Mouse (Mus musculus): ENCODE results near the gene Ilvbl. TPM values are rescaled to one million over a fixed set of nuclear protein-coding genes. Genes with fewer than 3 reads are reported as not detected.

The Ilvbl gene
- polyA plus RNA-seq, 1 experiment from 2014 or later: 52.3 TPM

Small RNAs within 50 kb of the gene (microRNA-seq; reads per million reads assigned to microRNA genes)
- not detected for gene Gm27541

Other genes with a start within 250 kb of the Ilvbl start
- 59.3 and 64.0 TPM in 2 replicates for gene Agpat3, start 221.9 kb upstream of the Ilvbl start, polyA plus RNA-seq (2015; fragmentation: Nextera tagmentation; extraction: Ambion mirVana)
- 365 and 462 TPM in 2 replicates for gene Rrp1, start 161.3 kb upstream of the Ilvbl start, polyA plus RNA-seq (2015; fragmentation: Nextera tagmentation; extraction: Ambion mirVana)
- gene Cstb, start 148.7 kb upstream of the Ilvbl start, polyA plus RNA-seq (2015; fragmentation: Nextera tagmentation; extraction: Ambion mirVana): 107 and 115 TPM in 2 replicates
- gene Pdxk, start 109.4 kb upstream of the Ilvbl start, polyA plus RNA-seq (2015; fragmentation: Nextera tagmentation; extraction: Ambion mirVana): 16.1 and 18.6 TPM in 2 replicates
- not detected in 2 replicates for gene Olfr1358, start 56.9 kb upstream of the Ilvbl start, polyA plus RNA-seq (2015; fragmentation: Nextera tagmentation; extraction: Ambion mirVana)
- 4.3 and 4.4 TPM in 2 replicates for gene Syde1, start 17.6 kb downstream of the Ilvbl start, polyA plus RNA-seq (2015; fragmentation: Nextera tagmentation; extraction: Ambion mirVana)
- gene Olfr1357, start 43.7 kb downstream of the Ilvbl start, polyA plus RNA-seq (2015; fragmentation: Nextera tagmentation; extraction: Ambion mirVana): not detected in 2 replicates
- gene Casp14, start 143.9 kb downstream of the Ilvbl start, polyA plus RNA-seq (2015; fragmentation: Nextera tagmentation; extraction: Ambion mirVana): not detected in 2 replicates
- gene Ccdc105, start 178.7 kb downstream of the Ilvbl start, polyA plus RNA-seq (2015; fragmentation: Nextera tagmentation; extraction: Ambion mirVana): 0.11 and 0.18 TPM in 2 replicates
- gene Slc1a6, start 206.2 kb downstream of the Ilvbl start, polyA plus RNA-seq (2015; fragmentation: Nextera tagmentation; extraction: Ambion mirVana): 7.2 and 7.8 TPM in 2 replicates

All from neural tube, embryonic 13.5 days (tissue).